12 mouse cellular contexts compared by ENCODE assay signal in the genomic region with DNA sequence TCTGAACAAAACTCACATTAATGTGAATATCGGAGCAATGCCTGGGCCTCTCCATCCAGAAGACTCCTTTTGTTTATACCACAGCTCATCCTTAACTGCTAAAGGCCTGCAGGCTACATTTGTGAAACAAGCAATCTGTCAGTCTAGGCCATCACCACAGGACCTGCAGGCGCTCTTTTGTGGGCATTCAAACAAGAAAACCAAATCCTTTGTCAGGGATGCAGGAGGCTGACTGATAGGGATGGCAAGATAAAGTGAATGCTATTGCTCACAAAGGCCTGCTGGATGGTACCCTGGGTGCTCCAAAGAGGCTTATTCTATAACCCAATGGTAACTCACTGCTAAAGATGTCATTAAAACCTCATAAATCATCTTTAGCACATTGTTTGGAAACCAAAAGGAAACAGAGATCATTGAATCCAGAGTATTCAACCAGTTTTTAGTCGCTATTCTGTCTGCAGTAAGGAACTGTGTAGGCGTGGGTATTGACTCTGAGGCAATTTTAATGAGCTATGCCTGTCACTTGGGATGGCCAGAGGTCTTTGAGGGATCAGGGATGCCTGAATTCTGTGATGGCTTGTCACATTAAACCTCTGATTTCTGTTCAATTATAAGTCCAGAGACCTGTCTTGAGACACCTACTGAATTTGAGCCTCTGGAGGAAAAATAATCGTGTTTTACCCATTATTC.
A peak's percentile ranks its signal among the peaks of the same experiment; 100 is the strongest.
DNase-seq lines count a peak whose midpoint lies in the region; ATAC-seq lines count a peak whose summit lies in the region.
"Had no signal": no experiment of that assay in that cellular context is flagged by ENCODE, and none has a peak within 500 bp of the region (broad histone marks: within the 10 kb centered on the region; RNA-seq: fewer than 3 reads in every experiment).

No protein-coding gene starts in this region.

- H3K9ac ChIP-seq in neural tube, embryonic 12.5 days, result no peak overlapping the region
- H3K9ac ChIP-seq: hindbrain, embryonic 15.5 days had no signal

- H3K4me1 ChIP-seq in neural tube, embryonic 12.5 days, result no peaks in the 10 kb centered on the region
- H3K4me1 ChIP-seq: hindbrain, embryonic 15.5 days had no signal

- H3K4me2 ChIP-seq in neural tube, embryonic 12.5 days (replicated peaks), result no peak overlapping the region
- H3K4me2 ChIP-seq: hindbrain, embryonic 15.5 days had no signal

- ATAC-seq in neural tube, embryonic 12.5 days (ENCODE audit: low FRiP score, low read depth), result peak; percentile 87

- DNase-seq in cerebellum, postnatal 14 days, result peak; percentile 1 to 3
- DNase-seq in cerebellum, postnatal 4 days (ENCODE audit: low spot score in 2 of 2), result no peak
- DNase-seq in embryo, embryonic 10.5 days (ENCODE audit: low spot score), result peak; percentile 51
- peak; percentile 45 for DNase-seq in mesoderm, embryonic 11.5 days (ENCODE audit: low read depth, low spot score)
- no peak for DNase-seq in testis, postnatal 14 days (ENCODE audit: low spot score)
- no peak for DNase-seq in urinary bladder, adult 2 months (ENCODE audit: low spot score)
- no peak for DNase-seq in heart, adult 9 months (ENCODE audit: low spot score in 2 of 2)
- DNase-seq: cerebellum, adult 8-10 months; lung, adult 2 months had no signal

- peaks cover 9% of the 10 kb centered on the region; the same call in 1 of the 2 replicates for H3K27me3 ChIP-seq in neural tube, embryonic 12.5 days (replicated peaks)

- no peaks in the 10 kb centered on the region for H3K36me3 ChIP-seq in neural tube, embryonic 12.5 days
- H3K36me3 ChIP-seq: hindbrain, embryonic 15.5 days had no signal

- no peaks in the 10 kb centered on the region for H3K9me3 ChIP-seq in neural tube, embryonic 12.5 days
- H3K9me3 ChIP-seq: hindbrain, embryonic 15.5 days had no signal

- no peak overlapping the region for H3K27ac ChIP-seq in neural tube, embryonic 12.5 days
- H3K27ac ChIP-seq: hindbrain, embryonic 15.5 days; left cerebral cortex, adult 2 months had no signal

- WGBS in neural tube, embryonic 12.5 days, result 30% methylated on average over 5 of the region's 5 CpGs

- no peak overlapping the region for H3K4me3 ChIP-seq in neural tube, embryonic 12.5 days
- H3K4me3 ChIP-seq: hindbrain, embryonic 15.5 days; left cerebral cortex, adult 2 months had no signal

Comparison
In these comparisons a context has a peak if more than half of its experiments do, and no peak if none do; other contexts are left out.
1. DNase-seq: peak in cerebellum, postnatal 14 days (2 of 2), embryo, embryonic 10.5 days (single experiment) and mesoderm, embryonic 11.5 days (single experiment); none in cerebellum, postnatal 4 days (0 of 2), testis, postnatal 14 days (single experiment), urinary bladder, adult 2 months (single experiment) and heart, adult 9 months (0 of 2).